12 mouse cellular contexts compared by ENCODE assay signal in genomic region chr9:34498126-34498525, GRCm38 (mm10). TPM values are rescaled to one million over a fixed set of nuclear protein-coding genes. Genes with fewer than 3 reads are reported as not detected.
DNase-seq lines count a peak whose midpoint lies in the region; ATAC-seq and TF ChIP-seq lines count a peak whose summit lies in the region.
"Had no signal": no experiment of that assay in that cellular context is flagged by ENCODE, and none has a peak within 500 bp of the region (broad histone marks: within the 10 kb centered on the region; RNA-seq: fewer than 3 reads in every experiment).

No protein-coding gene starts in this region.

- no peak for DNase-seq in midbrain, postnatal 0 days (ENCODE audit: low spot score)
- DNase-seq in midbrain, embryonic 10.5 days (ENCODE audit: low spot score) = no peak
- DNase-seq in cerebellum, adult 18-20 months = peak; percentile 74 to 79
- peak; percentile 89 for DNase-seq in cerebellum, adult 9-11 months
- peak; percentile 75 to 79 for DNase-seq in cerebellum, postnatal 36 days
- DNase-seq in adrenal gland, adult (ENCODE audit: inconsistent age in 2 of 2, low spot score in 1 of 2) = no peak
- DNase-seq in urinary bladder, postnatal 14 days (ENCODE audit: low spot score) = no peak
- DNase-seq in hindbrain, embryonic 14.5 days (ENCODE audit: low spot score) = no peak

- H3K27me3 ChIP-seq in midbrain, postnatal 0 days (ENCODE audit: insufficient read depth, low read length) = no peaks in the 10 kb centered on the region
- H3K27me3 ChIP-seq in midbrain, embryonic 10.5 days (ENCODE audit: low read depth, poor library complexity, severe bottlenecking) = peaks cover 35% of the 10 kb centered on the region
- 0 out of 2 replicates have a peak, but pooled peaks cover 4% of the 10 kb centered on the region for H3K27me3 ChIP-seq in hindbrain, embryonic 14.5 days (ENCODE audit: control insufficient read depth, insufficient read depth, low read length)
- H3K27me3 ChIP-seq: hindbrain, embryonic 12.5 days had no signal

- 0 out of 2 replicates have a peak, but pooled peaks have one; percentile 23 for ATAC-seq in midbrain, postnatal 0 days (ENCODE audit: low FRiP score)
- ATAC-seq in hindbrain, embryonic 14.5 days (ENCODE audit: low FRiP score) = no peak

- TF ChIP-seq CTCF in midbrain, postnatal 0 days (IDR thresholded peaks at IDR 0.05) = no peak

- no peak overlapping the region for H3K27ac ChIP-seq in midbrain, postnatal 0 days (ENCODE audit: low read depth, low read length)
- H3K27ac ChIP-seq in midbrain, embryonic 10.5 days (replicated peaks) = no peak overlapping the region
- no peak overlapping the region for H3K27ac ChIP-seq in hindbrain, embryonic 14.5 days
- H3K27ac ChIP-seq: embryonic facial prominence, embryonic 10.5 days; heart, embryonic 10.5 days; hindbrain, embryonic 12.5 days; hindbrain, postnatal 0 days had no signal

- H3K9ac ChIP-seq in midbrain, postnatal 0 days (replicated peaks; ENCODE audit: low read length, poor library complexity, severe bottlenecking) = no peak overlapping the region
- no peak overlapping the region for H3K9ac ChIP-seq in hindbrain, embryonic 14.5 days
- H3K9ac ChIP-seq: hindbrain, embryonic 12.5 days had no signal

- peaks cover 9% of the 10 kb centered on the region; the same call in 1 of the 2 replicates for H3K4me1 ChIP-seq in midbrain, postnatal 0 days (ENCODE audit: insufficient read depth, low read length)
- H3K4me1 ChIP-seq in midbrain, embryonic 10.5 days = peaks cover 6% of the 10 kb centered on the region; the same call in 1 of the 2 replicates
- H3K4me1 ChIP-seq in hindbrain, embryonic 14.5 days (replicated peaks; ENCODE audit: control insufficient read depth, insufficient read depth, low read length) = peaks cover 10% of the 10 kb centered on the region; the same call in 1 of the 2 replicates
- H3K4me1 ChIP-seq: embryonic facial prominence, embryonic 10.5 days; heart, embryonic 10.5 days had no signal

- no peaks in the 10 kb centered on the region for H3K36me3 ChIP-seq in midbrain, postnatal 0 days (ENCODE audit: insufficient read depth, low read length)
- H3K36me3 ChIP-seq in midbrain, embryonic 10.5 days = no peaks in the 10 kb centered on the region
- no peaks in the 10 kb centered on the region for H3K36me3 ChIP-seq in hindbrain, embryonic 14.5 days (replicated peaks; ENCODE audit: control insufficient read depth, insufficient read depth)
- H3K36me3 ChIP-seq: embryonic facial prominence, embryonic 10.5 days; heart, embryonic 10.5 days; hindbrain, embryonic 12.5 days had no signal

- no peaks in the 10 kb centered on the region for H3K9me3 ChIP-seq in midbrain, postnatal 0 days (ENCODE audit: low read length)
- H3K9me3 ChIP-seq in midbrain, embryonic 10.5 days (replicated peaks) = no peaks in the 10 kb centered on the region
- no peaks in the 10 kb centered on the region for H3K9me3 ChIP-seq in hindbrain, embryonic 14.5 days (ENCODE audit: control insufficient read depth, low read length)
- H3K9me3 ChIP-seq: embryonic facial prominence, embryonic 10.5 days; heart, embryonic 10.5 days; hindbrain, embryonic 12.5 days had no signal

- H3K4me2 ChIP-seq in midbrain, postnatal 0 days (ENCODE audit: low read depth, low read length, poor library complexity, severe bottlenecking) = no peak overlapping the region
- H3K4me2 ChIP-seq in hindbrain, embryonic 14.5 days (replicated peaks) = no peak overlapping the region
- H3K4me2 ChIP-seq: hindbrain, embryonic 12.5 days had no signal

- 81% methylated on average over 2 of the region's 2 CpGs for WGBS in midbrain, postnatal 0 days
- WGBS in midbrain, embryonic 10.5 days = 86% methylated on average over 2 of the region's 2 CpGs
- 79% methylated on average over 2 of the region's 2 CpGs for WGBS in hindbrain, embryonic 14.5 days

- H3K4me3 ChIP-seq in midbrain, postnatal 0 days (ENCODE audit: low read depth, low read length) = no peak overlapping the region
- H3K4me3 ChIP-seq in midbrain, embryonic 10.5 days = no peak overlapping the region
- no peak overlapping the region for H3K4me3 ChIP-seq in hindbrain, embryonic 14.5 days (replicated peaks; ENCODE audit: low read length)
- H3K4me3 ChIP-seq: embryonic facial prominence, embryonic 10.5 days; heart, embryonic 10.5 days; hindbrain, embryonic 12.5 days had no signal

RNA-seq across cellular contexts. Expression of gene Kirrel3, which starts 12.4 kb away (rescaled TPM):
- total RNA-seq in midbrain, postnatal 0 days (2014; rRNA removed) = 47.2 and 55.2 TPM in 2 replicates
- polyA plus RNA-seq in midbrain, postnatal 0 days (2015; fragmentation: Nextera tagmentation; extraction: Ambion mirVana) = 56.3 and 61.4 TPM in 2 replicates
- polyA plus RNA-seq in midbrain, embryonic 10.5 days (2016; fragmentation: Nextera tagmentation; extraction: Ambion mirVana) = 4.0 and 5.5 TPM in 2 replicates
- 38.8 and 41.8 TPM in 2 replicates for polyA plus RNA-seq in hindbrain, embryonic 14.5 days (2014; fragmentation: Nextera tagmentation; extraction: Ambion mirVana)

Comparison
In these comparisons a context has a peak if more than half of its experiments do, and no peak if none do; other contexts are left out.
1. DNase-seq: peak in cerebellum, adult 18-20 months (2 of 2), cerebellum, adult 9-11 months (single experiment) and cerebellum, postnatal 36 days (2 of 2); none in midbrain, postnatal 0 days (single experiment), midbrain, embryonic 10.5 days (single experiment), adrenal gland, adult (0 of 2), urinary bladder, postnatal 14 days (single experiment) and hindbrain, embryonic 14.5 days (single experiment).